Mouse (Mus musculus) layer of hippocampus, adult 9-11 months (tissue): Measurements from ENCODE around the gene Dtl.

Source experiments
- DNase-seq: peaks from one replicate; pipeline ENCODE4 v3.0.0; 2022

The Dtl gene

GRCm38 (mm10) chr1:191574871-191575457 lies 380 bp downstream of the Dtl start:
- DNase-seq: no peak

GRCm38 (mm10) chr1:191573906-191574639 lies 1.3 kb downstream of the Dtl start:
- DNase-seq: no peak

GRCm38 (mm10) chr1:191570415-191570814 lies 4.9 kb downstream of the Dtl start:
- no peak for DNase-seq

- no peak for DNase-seq
Observed at GRCm38 (mm10) chr1:191569625-191570024, 5.7 kb downstream of the Dtl start.

GRCm38 (mm10) chr1:191567859-191568258 lies 7.5 kb downstream of the Dtl start:
- no peak for DNase-seq

- no peak for DNase-seq
Observed at GRCm38 (mm10) chr1:191562823-191563365, 12.4 kb downstream of the Dtl start.

- no peak for DNase-seq
Observed at GRCm38 (mm10) chr1:191559779-191560178, 15.6 kb downstream of the Dtl start.

GRCm38 (mm10) chr1:191557109-191557508 lies 18.2 kb downstream of the Dtl start:
- DNase-seq: no peak

GRCm38 (mm10) chr1:191550786-191551185 lies 24.6 kb downstream of the Dtl start:
- no peak for DNase-seq

- no peak for DNase-seq
Observed at GRCm38 (mm10) chr1:191543747-191544146, 31.6 kb downstream of the Dtl start.

- no peak for DNase-seq
Observed at GRCm38 (mm10) chr1:191541619-191542018, 33.7 kb downstream of the Dtl start.

GRCm38 (mm10) chr1:191541014-191541413 lies 34.3 kb downstream of the Dtl start:
- DNase-seq: peak; percentile 38

GRCm38 (mm10) chr1:191540300-191540699 lies 35.0 kb downstream of the Dtl start:
- no peak for DNase-seq

- no peak for DNase-seq
Observed at GRCm38 (mm10) chr1:191534896-191535295, 40.4 kb downstream of the Dtl start.

- no peak for DNase-seq
Observed at GRCm38 (mm10) chr1:191531023-191531422, 44.3 kb downstream of the Dtl start.

- DNase-seq: no peak
Observed at GRCm38 (mm10) chr1:191529406-191529805, 45.9 kb downstream of the Dtl start.

GRCm38 (mm10) chr1:191527921-191528612 lies 47.3 kb downstream of the Dtl start:
- DNase-seq: no peak

GRCm38 (mm10) chr1:191527089-191527488 lies 48.3 kb downstream of the Dtl start:
- peak; percentile 35 for DNase-seq

GRCm38 (mm10) chr1:191521395-191521794 lies 53.9 kb downstream of the Dtl start:
- no peak for DNase-seq

- DNase-seq: no peak
Observed at GRCm38 (mm10) chr1:191520669-191521068, 54.7 kb downstream of the Dtl start.

GRCm38 (mm10) chr1:191520194-191520593 lies 55.1 kb downstream of the Dtl start:
- no peak for DNase-seq

- no peak for DNase-seq
Observed at GRCm38 (mm10) chr1:191519329-191520066, 55.8 kb downstream of the Dtl start.

GRCm38 (mm10) chr1:191518911-191519310 lies 56.4 kb downstream of the Dtl start:
- DNase-seq: no peak
